Mouse (Mus musculus): Measurements from ENCODE around the gene Eid2. TPM values are rescaled to one million over a fixed set of nuclear protein-coding genes. Genes with fewer than 3 reads are reported as not detected.

The Eid2 gene
- total and polyA plus RNA-seq, 3 experiments = not detected

- no peaks in the 10 kb centered on the region for H3K79me2 ChIP-seq (ENCODE audit: control insufficient read depth, insufficient read depth, low read length, poor library complexity)
- no peak for DNase-seq (ENCODE audit: low read depth, low spot score)
- no peaks in the 10 kb centered on the region for H3K9me3 ChIP-seq (replicated peaks; ENCODE audit: insufficient read depth, low read length)
- no peaks in the 10 kb centered on the region for H3K27me3 ChIP-seq (ENCODE audit: control insufficient read depth in 1 of 2, insufficient read depth in 2 of 2, low read length in 2 of 2)
- H3K4me1 ChIP-seq (ENCODE audit: control insufficient read depth in 1 of 2, insufficient read depth in 2 of 2, low read length in 2 of 2) = no peaks in the 10 kb centered on the region
- no peak for TF ChIP-seq ZKSCAN1 (IDR thresholded peaks at IDR 0.05; ENCODE audit: low read depth, low read length)
- no peak for TF ChIP-seq MYC (IDR thresholded peaks at IDR 0.05; ENCODE audit: low read depth, low read length)
- no peak for TF ChIP-seq USF2 (IDR thresholded peaks at IDR 0.05; ENCODE audit: borderline replicate concordance in 1 of 2, insufficient read depth in 1 of 2, low read depth in 1 of 2, low read length in 2 of 2)
- H3K4me3 ChIP-seq (ENCODE audit: control insufficient read depth in 1 of 2, insufficient read depth in 1 of 2, low read depth in 2 of 2, low read length in 2 of 2) = no peak overlapping the region
- no peak overlapping the region for H3K9ac ChIP-seq (ENCODE audit: control insufficient read depth, low read depth, low read length, poor library complexity, severe bottlenecking)
- no peak overlapping the region for H3K27ac ChIP-seq (ENCODE audit: control insufficient read depth, low read depth, low read length)
- no peaks in the 10 kb centered on the region for H3K36me3 ChIP-seq (ENCODE audit: control insufficient read depth in 1 of 2, insufficient read depth in 2 of 2, low read length in 2 of 2)
Observed at GRCm38 (mm10) chr7:28268576-28268975, 895 bp downstream of the Eid2 start.

GRCm38 (mm10) chr7:28269355-28269754, 1.7 kb downstream of the Eid2 start:
- no peak overlapping the region for H3K9ac ChIP-seq (ENCODE audit: control insufficient read depth, low read depth, low read length, poor library complexity, severe bottlenecking)
- H3K9me3 ChIP-seq (replicated peaks; ENCODE audit: insufficient read depth, low read length) = no peaks in the 10 kb centered on the region
- no peaks in the 10 kb centered on the region for H3K4me1 ChIP-seq (ENCODE audit: control insufficient read depth in 1 of 2, insufficient read depth in 2 of 2, low read length in 2 of 2)
- no peaks in the 10 kb centered on the region for H3K36me3 ChIP-seq (ENCODE audit: control insufficient read depth in 1 of 2, insufficient read depth in 2 of 2, low read length in 2 of 2)
- no peaks in the 10 kb centered on the region for H3K27me3 ChIP-seq (ENCODE audit: control insufficient read depth in 1 of 2, insufficient read depth in 2 of 2, low read length in 2 of 2)
- TF ChIP-seq SMC3 (IDR thresholded peaks at IDR 0.05; ENCODE audit: low read depth, low read length) (no peak), CTCF (IDR thresholded peaks at IDR 0.05 in 2 of 3, conservative IDR thresholded peaks at IDR 0.05 in 1 of 3; ENCODE audit: control insufficient read depth in 1 of 3, insufficient read depth in 1 of 3, low read depth in 2 of 3, low read length in 3 of 3, poor library complexity in 1 of 3, severe bottlenecking in 1 of 3) (peak in 1 of 3 experiments; percentile 18; a peak in 1 of 6 replicates)
- no peaks in the 10 kb centered on the region for H3K79me2 ChIP-seq (ENCODE audit: control insufficient read depth, insufficient read depth, low read length, poor library complexity)
- no peak overlapping the region for H3K27ac ChIP-seq (ENCODE audit: control insufficient read depth, low read depth, low read length)
- H3K4me3 ChIP-seq (ENCODE audit: control insufficient read depth in 1 of 2, insufficient read depth in 1 of 2, low read depth in 2 of 2, low read length in 2 of 2) = no peak overlapping the region
- no peak for DNase-seq (ENCODE audit: low read depth, low spot score)

- Histone ChIP-seq H3K36me3 (ENCODE audit: control insufficient read depth in 1 of 2, insufficient read depth in 2 of 2, low read length in 2 of 2) (no peaks in the 10 kb centered on the region), H3K4me1 (ENCODE audit: control insufficient read depth in 1 of 2, insufficient read depth in 2 of 2, low read length in 2 of 2) (no peaks in the 10 kb centered on the region), H3K9ac (ENCODE audit: control insufficient read depth, low read depth, low read length, poor library complexity, severe bottlenecking) (no peak overlapping the region), H3K27me3 (ENCODE audit: control insufficient read depth in 1 of 2, insufficient read depth in 2 of 2, low read length in 2 of 2) (no peaks in the 10 kb centered on the region), H3K27ac (ENCODE audit: control insufficient read depth, low read depth, low read length) (no peak overlapping the region), H3K9me3 (replicated peaks; ENCODE audit: insufficient read depth, low read length) (no peaks in the 10 kb centered on the region), H3K79me2 (ENCODE audit: control insufficient read depth, insufficient read depth, low read length, poor library complexity) (no peaks in the 10 kb centered on the region), H3K4me3 (ENCODE audit: control insufficient read depth in 1 of 2, insufficient read depth in 1 of 2, low read depth in 2 of 2, low read length in 2 of 2) (no peak overlapping the region)
- TF ChIP-seq CTCF (IDR thresholded peaks at IDR 0.05 in 2 of 3, conservative IDR thresholded peaks at IDR 0.05 in 1 of 3; ENCODE audit: control insufficient read depth in 1 of 3, insufficient read depth in 1 of 3, low read depth in 2 of 3, low read length in 3 of 3, poor library complexity in 1 of 3, severe bottlenecking in 1 of 3) (peak; percentile 29 to 45 (median 40)), SMC3 (IDR thresholded peaks at IDR 0.05; ENCODE audit: low read depth, low read length) (peak; percentile 21; the same call in 1 of the 2 replicates), USF1 (IDR thresholded peaks at IDR 0.05; ENCODE audit: low read depth, low read length) (no peak)
- DNase-seq (ENCODE audit: low read depth, low spot score) = no peak
Observed at GRCm38 (mm10) chr7:28271761-28272160, 4.1 kb downstream of the Eid2 start.

- H3K27me3 ChIP-seq (ENCODE audit: control insufficient read depth in 1 of 2, insufficient read depth in 2 of 2, low read length in 2 of 2) = no peaks in the 10 kb centered on the region
- peaks cover 0 to 7% of the 10 kb centered on the region in 2 experiments; a peak in 3 of 4 replicates for H3K4me1 ChIP-seq (ENCODE audit: control insufficient read depth in 1 of 2, insufficient read depth in 2 of 2, low read length in 2 of 2)
- no peak overlapping the region for H3K4me3 ChIP-seq (ENCODE audit: control insufficient read depth in 1 of 2, insufficient read depth in 1 of 2, low read depth in 2 of 2, low read length in 2 of 2)
- no peaks in the 10 kb centered on the region for H3K9me3 ChIP-seq (replicated peaks; ENCODE audit: insufficient read depth, low read length)
- H3K27ac ChIP-seq (ENCODE audit: control insufficient read depth, low read depth, low read length) = no peak overlapping the region
- TF ChIP-seq JUND (IDR thresholded peaks at IDR 0.05; ENCODE audit: low read depth, low read length) (no peak), ETS1 (IDR thresholded peaks at IDR 0.05; ENCODE audit: low read depth, low read length) (no peak), MAFK (IDR thresholded peaks at IDR 0.05; ENCODE audit: borderline replicate concordance, low read depth, low read length) (no peak), TCF12 (IDR thresholded peaks at IDR 0.05; ENCODE audit: low read depth, low read length) (no peak), CHD1 (IDR thresholded peaks at IDR 0.05; ENCODE audit: low read depth, low read length) (no peak), RCOR1 (IDR thresholded peaks at IDR 0.05; ENCODE audit: low read depth, low read length) (no peak), POLR2AphosphoS5 (IDR thresholded peaks at IDR 0.05; ENCODE audit: borderline replicate concordance, low read depth, low read length) (no peak), POLR2AphosphoS2 (IDR thresholded peaks at IDR 0.05; ENCODE audit: low read length) (no peak), MYC (IDR thresholded peaks at IDR 0.05; ENCODE audit: low read depth, low read length) (no peak), SMC3 (IDR thresholded peaks at IDR 0.05; ENCODE audit: low read depth, low read length) (no peak)
- peaks cover 0 to 4% of the 10 kb centered on the region in 2 experiments; a peak in 1 of 4 replicates for H3K36me3 ChIP-seq (ENCODE audit: control insufficient read depth in 1 of 2, insufficient read depth in 2 of 2, low read length in 2 of 2)
- no peak overlapping the region for H3K9ac ChIP-seq (ENCODE audit: control insufficient read depth, low read depth, low read length, poor library complexity, severe bottlenecking)
- no peak for DNase-seq (ENCODE audit: low read depth, low spot score)
- H3K79me2 ChIP-seq (ENCODE audit: control insufficient read depth, insufficient read depth, low read length, poor library complexity) = peaks cover 2% of the 10 kb centered on the region; the same call in 1 of the 2 replicates
Observed at GRCm38 (mm10) chr7:28277237-28277614, 9.5 kb downstream of the Eid2 start.
